Mouse (Mus musculus): ENCODE measurements around the gene Haus6. TPM values are rescaled to one million over a fixed set of nuclear protein-coding genes. Genes with fewer than 3 reads are reported as not detected.
"Not testable (repeated sequence)": the region's sequence is repeated elsewhere in the genome, so short reads cannot be mapped to it uniquely, and the experiment has no call there.

Gene Haus6
- 17.3 and 18.6 TPM in 2 replicates for total RNA-seq (2017)

- ATAC-seq (ENCODE audit: extremely low read depth, insufficient number of reproducible peaks, low FRiP score, poor library complexity, severe bottlenecking): peak; percentile 100
Observed at GRCm38 (mm10) chr4:86611524-86612288, at the start of gene Haus6. Gene Haus6, minus strand, starts transcription at chr4:86612055.

GRCm38 (mm10) chr4:86657176-86657575, 45.3 kb upstream of the Haus6 start:
- no peak for ATAC-seq (ENCODE audit: extremely low read depth, insufficient number of reproducible peaks, low FRiP score, poor library complexity, severe bottlenecking)

GRCm38 (mm10) chr4:86656410-86656809, 44.6 kb upstream of the Haus6 start:
- ATAC-seq (ENCODE audit: extremely low read depth, insufficient number of reproducible peaks, low FRiP score, poor library complexity, severe bottlenecking): not testable (repeated sequence)

GRCm38 (mm10) chr4:86651686-86652384, 40.0 kb upstream of the Haus6 start:
- ATAC-seq (ENCODE audit: extremely low read depth, insufficient number of reproducible peaks, low FRiP score, poor library complexity, severe bottlenecking): 0 out of 2 replicates have a peak, but pooled peaks have one; percentile 33

- ATAC-seq (ENCODE audit: extremely low read depth, insufficient number of reproducible peaks, low FRiP score, poor library complexity, severe bottlenecking): not testable (repeated sequence)
Observed at GRCm38 (mm10) chr4:86648394-86648793, 36.5 kb upstream of the Haus6 start.

GRCm38 (mm10) chr4:86637561-86637960, 25.7 kb upstream of the Haus6 start:
- not testable (repeated sequence) for ATAC-seq (ENCODE audit: extremely low read depth, insufficient number of reproducible peaks, low FRiP score, poor library complexity, severe bottlenecking)

- not testable (repeated sequence) for ATAC-seq (ENCODE audit: extremely low read depth, insufficient number of reproducible peaks, low FRiP score, poor library complexity, severe bottlenecking)
Observed at GRCm38 (mm10) chr4:86634873-86635272, 23.0 kb upstream of the Haus6 start.

- ATAC-seq (ENCODE audit: extremely low read depth, insufficient number of reproducible peaks, low FRiP score, poor library complexity, severe bottlenecking): not testable (repeated sequence)
Observed at GRCm38 (mm10) chr4:86634312-86634711, 22.5 kb upstream of the Haus6 start.

- ATAC-seq (ENCODE audit: extremely low read depth, insufficient number of reproducible peaks, low FRiP score, poor library complexity, severe bottlenecking): peak; percentile 58
Observed at GRCm38 (mm10) chr4:86632556-86632955, 20.7 kb upstream of the Haus6 start.

- ATAC-seq (ENCODE audit: extremely low read depth, insufficient number of reproducible peaks, low FRiP score, poor library complexity, severe bottlenecking): no peak
Observed at GRCm38 (mm10) chr4:86631831-86632230, 20.0 kb upstream of the Haus6 start.

GRCm38 (mm10) chr4:86626496-86626895, 14.6 kb upstream of the Haus6 start:
- not testable (repeated sequence) for ATAC-seq (ENCODE audit: extremely low read depth, insufficient number of reproducible peaks, low FRiP score, poor library complexity, severe bottlenecking)

GRCm38 (mm10) chr4:86625463-86625862, 13.6 kb upstream of the Haus6 start:
- ATAC-seq (ENCODE audit: extremely low read depth, insufficient number of reproducible peaks, low FRiP score, poor library complexity, severe bottlenecking): no peak

GRCm38 (mm10) chr4:86622532-86622931, 10.7 kb upstream of the Haus6 start:
- ATAC-seq (ENCODE audit: extremely low read depth, insufficient number of reproducible peaks, low FRiP score, poor library complexity, severe bottlenecking): not testable (repeated sequence)

GRCm38 (mm10) chr4:86622116-86622515, 10.3 kb upstream of the Haus6 start:
- ATAC-seq (ENCODE audit: extremely low read depth, insufficient number of reproducible peaks, low FRiP score, poor library complexity, severe bottlenecking): no peak

GRCm38 (mm10) chr4:86620506-86620905, 8.7 kb upstream of the Haus6 start:
- ATAC-seq (ENCODE audit: extremely low read depth, insufficient number of reproducible peaks, low FRiP score, poor library complexity, severe bottlenecking): no peak

GRCm38 (mm10) chr4:86612289-86612620, 400 bp upstream of the Haus6 start:
- ATAC-seq (ENCODE audit: extremely low read depth, insufficient number of reproducible peaks, low FRiP score, poor library complexity, severe bottlenecking): no peak

GRCm38 (mm10) chr4:86591304-86591703, 20.6 kb downstream of the Haus6 start:
- no peak for ATAC-seq (ENCODE audit: extremely low read depth, insufficient number of reproducible peaks, low FRiP score, poor library complexity, severe bottlenecking)

- ATAC-seq (ENCODE audit: extremely low read depth, insufficient number of reproducible peaks, low FRiP score, poor library complexity, severe bottlenecking): peak; percentile 88
Observed at GRCm38 (mm10) chr4:86588236-86588635, 23.6 kb downstream of the Haus6 start.

- ATAC-seq (ENCODE audit: extremely low read depth, insufficient number of reproducible peaks, low FRiP score, poor library complexity, severe bottlenecking): no peak; the same call in 1 of the 2 replicates
Observed at GRCm38 (mm10) chr4:86580591-86580990, 31.3 kb downstream of the Haus6 start.

- peak; percentile 61; the same call in 1 of the 2 replicates for ATAC-seq (ENCODE audit: extremely low read depth, insufficient number of reproducible peaks, low FRiP score, poor library complexity, severe bottlenecking)
Observed at GRCm38 (mm10) chr4:86580056-86580455, 31.8 kb downstream of the Haus6 start.

All from neutrophil, adult 5-6 weeks (primary cell).